Mouse (Mus musculus): ENCODE data around the gene Poc1a. TPM values are rescaled to one million over a fixed set of nuclear protein-coding genes. Genes with fewer than 3 reads are reported as not detected.
A peak's percentile ranks its signal among the peaks of the same experiment; 100 is the strongest.

The Poc1a gene
- 22.2 and 24.5 TPM in 2 replicates for polyA plus RNA-seq (2015; fragmentation: Nextera tagmentation; extraction: Ambion mirVana)

DNA sequence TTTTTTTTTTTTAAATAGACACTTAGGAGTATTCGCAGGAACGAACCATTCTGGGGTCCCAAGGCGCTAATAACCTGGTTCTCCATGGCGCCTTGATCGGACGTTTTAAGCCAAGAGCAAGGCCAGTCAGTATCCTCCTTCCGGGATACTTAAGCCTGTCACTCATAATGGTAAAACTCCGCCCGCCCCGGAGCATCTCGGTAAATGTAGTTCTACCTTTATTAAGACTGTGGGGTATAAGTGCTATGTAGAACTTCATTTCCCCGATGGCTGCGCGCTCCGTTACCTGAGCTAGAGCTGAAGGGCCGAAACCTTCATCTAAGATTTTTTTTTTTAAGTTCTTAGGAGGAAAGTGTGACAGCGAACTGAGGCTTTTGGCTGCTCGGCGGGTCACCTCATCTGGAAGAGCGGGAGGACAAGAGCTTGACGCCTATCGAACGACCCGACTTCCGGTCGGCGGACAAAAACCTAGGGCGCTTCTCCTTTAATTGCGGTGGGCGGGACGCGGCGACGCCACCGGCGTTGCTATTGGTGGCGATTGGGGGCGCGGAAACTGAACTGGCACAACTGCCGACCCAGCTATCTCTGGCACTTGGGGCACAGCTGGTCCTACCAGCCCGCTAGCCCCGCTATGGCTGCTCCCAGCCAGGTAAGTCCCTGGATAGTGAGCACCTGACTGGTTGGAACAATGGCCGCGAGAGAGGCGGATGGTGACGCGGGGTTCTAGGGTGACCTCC is at the start of gene Poc1a:
Poc1a (plus strand) TSS at position 254 of the 737 bp plus-strand sequence.
- Histone ChIP-seq H3K27ac (ENCODE audit: low read length) (peak within 1 kb of the TSS; percentile 83), H3K36me3 (ENCODE audit: control insufficient read depth, insufficient read depth, low read length) (no peaks in the 10 kb centered on the region), H3K9me3 (replicated peaks; ENCODE audit: control insufficient read depth, low read length) (no peaks in the 10 kb centered on the region), H3K4me1 (ENCODE audit: control insufficient read depth, insufficient read depth, low read length) (peaks cover 13% of the 10 kb centered on the region), H3K9ac (ENCODE audit: low read length) (peak within 1 kb of the TSS; percentile 73), H3K4me3 (replicated peaks; ENCODE audit: low read length) (peak within 1 kb of the TSS; percentile 71), H3K4me2 (ENCODE audit: low read depth, low read length) (peak within 1 kb of the TSS; percentile 90), H3K27me3 (ENCODE audit: control insufficient read depth, insufficient read depth, low read length) (no peaks in the 10 kb centered on the region)
- peak; percentile 96 for ATAC-seq (ENCODE audit: insufficient read depth, low FRiP score)
- under 1% methylated on average over 47 of the region's 47 CpGs for WGBS

DNA sequence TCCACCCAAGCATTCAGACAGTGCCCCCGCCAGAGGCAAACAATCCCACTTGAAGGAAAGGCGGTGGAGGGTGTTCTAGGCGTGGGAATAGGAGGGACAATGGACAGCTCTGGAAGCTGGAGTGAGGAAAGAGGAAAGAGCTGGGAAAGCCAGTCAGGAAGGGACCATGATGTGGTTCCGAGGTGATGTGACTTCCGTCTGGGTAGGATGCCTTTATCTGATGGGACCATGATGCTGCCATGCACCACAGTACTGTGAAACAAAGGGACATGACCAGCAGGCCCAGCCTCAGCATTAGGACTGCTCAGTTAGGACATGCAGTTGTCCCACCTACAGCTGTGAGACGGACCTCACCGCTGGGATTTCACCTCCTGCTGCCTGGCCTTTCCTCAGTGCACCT is 49.6 kb upstream of the Poc1a start:
- no peak overlapping the region for H3K9ac ChIP-seq (ENCODE audit: low read length)
- no peaks in the 10 kb centered on the region for H3K27me3 ChIP-seq (ENCODE audit: control insufficient read depth, insufficient read depth, low read length)
- H3K9me3 ChIP-seq (replicated peaks; ENCODE audit: control insufficient read depth, low read length): no peaks in the 10 kb centered on the region
- H3K4me1 ChIP-seq (ENCODE audit: control insufficient read depth, insufficient read depth, low read length): peaks cover 9% of the 10 kb centered on the region; the same call in 1 of the 2 replicates
- no peak overlapping the region for H3K4me2 ChIP-seq (ENCODE audit: low read depth, low read length)
- ATAC-seq (ENCODE audit: insufficient read depth, low FRiP score): no peak
- no peak overlapping the region for H3K4me3 ChIP-seq (replicated peaks; ENCODE audit: low read length)
- peaks cover 12% of the 10 kb centered on the region for H3K36me3 ChIP-seq (ENCODE audit: control insufficient read depth, insufficient read depth, low read length)
- H3K27ac ChIP-seq (ENCODE audit: low read length): no peak overlapping the region
- WGBS: 75% methylated on average over 7 of the region's 7 CpGs

DNA sequence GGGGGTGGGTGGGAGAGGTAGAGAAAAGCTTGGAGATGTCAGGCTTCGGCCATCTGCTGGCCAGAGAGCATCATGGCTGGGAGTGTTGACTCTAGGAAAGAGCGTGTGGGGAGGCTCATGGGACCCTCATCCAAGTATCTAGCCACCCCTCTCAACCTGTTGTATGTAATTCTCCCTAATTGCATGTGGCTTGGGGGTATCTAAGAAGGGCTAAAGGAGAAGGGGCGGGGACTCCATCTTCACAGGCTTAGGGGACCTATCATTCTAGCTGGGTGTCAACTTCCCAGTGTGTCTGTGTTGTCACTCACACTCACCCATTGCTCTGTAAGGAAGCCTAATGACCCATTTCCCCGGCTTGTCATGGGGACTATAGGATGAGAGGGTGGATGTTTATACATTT is 49.0 kb upstream of the Poc1a start:
- Histone ChIP-seq H3K27ac (ENCODE audit: low read length) (no peak overlapping the region), H3K4me3 (replicated peaks; ENCODE audit: low read length) (no peak overlapping the region), H3K27me3 (ENCODE audit: control insufficient read depth, insufficient read depth, low read length) (no peaks in the 10 kb centered on the region), H3K36me3 (ENCODE audit: control insufficient read depth, insufficient read depth, low read length) (peaks cover 18% of the 10 kb centered on the region), H3K9ac (ENCODE audit: low read length) (no peak overlapping the region), H3K4me1 (ENCODE audit: control insufficient read depth, insufficient read depth, low read length) (peaks cover 6% of the 10 kb centered on the region; the same call in 1 of the 2 replicates), H3K9me3 (replicated peaks; ENCODE audit: control insufficient read depth, low read length) (no peaks in the 10 kb centered on the region), H3K4me2 (ENCODE audit: low read depth, low read length) (no peak overlapping the region)
- WGBS: 81% methylated on average over 4 of the region's 4 CpGs
- ATAC-seq (ENCODE audit: insufficient read depth, low FRiP score): no peak

DNA sequence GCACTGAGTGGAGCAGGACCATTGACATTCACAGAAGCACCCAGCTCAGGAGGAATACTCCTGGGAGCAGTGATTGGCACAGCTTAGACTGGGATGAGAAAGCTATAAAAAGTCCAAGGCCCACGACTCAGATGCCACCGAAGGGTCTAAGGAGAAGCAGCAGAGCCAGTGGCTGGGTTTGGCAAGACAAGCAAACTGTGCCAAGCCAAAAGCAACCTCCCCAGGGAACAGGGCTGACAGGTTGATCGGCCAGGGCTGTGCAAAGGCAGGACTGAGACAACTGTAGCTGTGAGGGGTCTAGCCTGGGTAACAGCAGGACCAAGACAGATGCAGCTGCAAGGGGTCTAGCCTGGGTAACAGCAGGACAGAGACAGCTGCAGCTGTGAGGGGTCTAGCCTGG is 47.9 kb upstream of the Poc1a start:
- Histone ChIP-seq H3K4me1 (ENCODE audit: control insufficient read depth, insufficient read depth, low read length) (no peaks in the 10 kb centered on the region), H3K36me3 (ENCODE audit: control insufficient read depth, insufficient read depth, low read length) (peaks cover 25% of the 10 kb centered on the region), H3K9ac (ENCODE audit: low read length) (no peak overlapping the region), H3K9me3 (replicated peaks; ENCODE audit: control insufficient read depth, low read length) (no peaks in the 10 kb centered on the region), H3K27ac (ENCODE audit: low read length) (no peak overlapping the region), H3K27me3 (ENCODE audit: control insufficient read depth, insufficient read depth, low read length) (no peaks in the 10 kb centered on the region), H3K4me2 (ENCODE audit: low read depth, low read length) (no peak overlapping the region), H3K4me3 (replicated peaks; ENCODE audit: low read length) (no peak overlapping the region)
- WGBS: 97% methylated on average over 3 of the region's 3 CpGs
- no peak for ATAC-seq (ENCODE audit: insufficient read depth, low FRiP score)

DNA sequence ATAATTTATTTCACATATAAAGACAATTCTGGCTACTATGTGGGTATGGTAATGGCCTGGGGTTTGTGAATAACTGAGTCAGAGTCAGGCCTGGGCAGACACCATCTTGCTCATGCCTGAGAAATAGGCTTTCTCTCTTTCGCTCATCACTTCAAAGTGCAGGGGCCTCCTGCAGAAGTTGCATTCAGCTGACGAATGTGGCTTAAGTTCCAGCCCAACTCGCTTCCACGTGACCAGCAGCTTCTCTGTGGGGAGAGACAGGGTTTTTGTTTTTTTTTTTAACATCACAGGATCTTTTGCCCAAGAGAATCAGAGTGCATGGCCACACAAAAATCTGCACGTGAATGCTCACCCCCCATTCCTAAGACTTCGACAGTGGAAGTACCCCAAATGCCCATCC is 46.9 kb upstream of the Poc1a start:
- Histone ChIP-seq H3K4me3 (replicated peaks; ENCODE audit: low read length) (no peak overlapping the region), H3K9me3 (replicated peaks; ENCODE audit: control insufficient read depth, low read length) (no peaks in the 10 kb centered on the region), H3K27ac (ENCODE audit: low read length) (no peak overlapping the region), H3K4me1 (ENCODE audit: control insufficient read depth, insufficient read depth, low read length) (no peaks in the 10 kb centered on the region), H3K27me3 (ENCODE audit: control insufficient read depth, insufficient read depth, low read length) (no peaks in the 10 kb centered on the region), H3K36me3 (ENCODE audit: control insufficient read depth, insufficient read depth, low read length) (peaks cover 34% of the 10 kb centered on the region), H3K4me2 (ENCODE audit: low read depth, low read length) (no peak overlapping the region), H3K9ac (ENCODE audit: low read length) (no peak overlapping the region)
- WGBS: 88% methylated on average over 6 of the region's 6 CpGs
- ATAC-seq (ENCODE audit: insufficient read depth, low FRiP score): no peak

DNA sequence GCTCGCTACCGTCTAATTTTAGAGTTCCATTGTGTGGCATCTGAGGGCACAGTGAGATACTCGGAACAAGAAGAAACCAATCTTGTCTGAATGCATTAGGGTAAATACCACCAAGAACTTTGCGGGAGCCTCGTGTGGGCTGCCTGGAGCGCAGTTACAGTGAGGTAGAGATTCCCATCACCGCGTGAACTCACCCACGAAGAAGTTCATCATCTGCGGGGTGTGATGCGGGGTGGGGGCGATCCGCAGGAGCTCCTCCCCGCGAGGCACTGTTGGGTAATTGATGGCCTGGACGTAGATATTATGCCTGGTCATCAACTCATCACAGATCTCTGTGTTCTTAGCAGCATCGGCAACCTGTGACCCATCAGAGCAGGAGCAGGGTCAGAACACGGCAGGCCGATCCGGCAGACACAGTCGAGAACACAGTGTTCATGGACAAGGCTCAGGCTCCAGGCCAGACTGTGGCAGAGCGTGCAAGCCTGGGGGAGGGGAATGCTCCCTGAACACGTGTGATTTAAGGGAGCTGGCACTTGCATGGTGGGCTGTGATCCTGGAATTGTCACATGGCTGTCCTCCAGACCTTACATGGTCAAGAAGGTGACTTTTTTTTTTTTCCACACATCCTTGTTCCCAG is 45.5 kb upstream of the Poc1a start:
- WGBS: 89% methylated on average over 23 of the region's 23 CpGs
- ATAC-seq (ENCODE audit: insufficient read depth, low FRiP score): no peak; the same call in 1 of the 2 replicates
- Histone ChIP-seq H3K4me3 (replicated peaks; ENCODE audit: low read length) (no peak overlapping the region), H3K4me2 (ENCODE audit: low read depth, low read length) (no peak overlapping the region), H3K27me3 (ENCODE audit: control insufficient read depth, insufficient read depth, low read length) (no peaks in the 10 kb centered on the region), H3K27ac (ENCODE audit: low read length) (no peak overlapping the region), H3K9ac (ENCODE audit: low read length) (no peak overlapping the region), H3K4me1 (ENCODE audit: control insufficient read depth, insufficient read depth, low read length) (no peaks in the 10 kb centered on the region), H3K9me3 (replicated peaks; ENCODE audit: control insufficient read depth, low read length) (no peaks in the 10 kb centered on the region), H3K36me3 (ENCODE audit: control insufficient read depth, insufficient read depth, low read length) (peaks cover 38% of the 10 kb centered on the region)

DNA sequence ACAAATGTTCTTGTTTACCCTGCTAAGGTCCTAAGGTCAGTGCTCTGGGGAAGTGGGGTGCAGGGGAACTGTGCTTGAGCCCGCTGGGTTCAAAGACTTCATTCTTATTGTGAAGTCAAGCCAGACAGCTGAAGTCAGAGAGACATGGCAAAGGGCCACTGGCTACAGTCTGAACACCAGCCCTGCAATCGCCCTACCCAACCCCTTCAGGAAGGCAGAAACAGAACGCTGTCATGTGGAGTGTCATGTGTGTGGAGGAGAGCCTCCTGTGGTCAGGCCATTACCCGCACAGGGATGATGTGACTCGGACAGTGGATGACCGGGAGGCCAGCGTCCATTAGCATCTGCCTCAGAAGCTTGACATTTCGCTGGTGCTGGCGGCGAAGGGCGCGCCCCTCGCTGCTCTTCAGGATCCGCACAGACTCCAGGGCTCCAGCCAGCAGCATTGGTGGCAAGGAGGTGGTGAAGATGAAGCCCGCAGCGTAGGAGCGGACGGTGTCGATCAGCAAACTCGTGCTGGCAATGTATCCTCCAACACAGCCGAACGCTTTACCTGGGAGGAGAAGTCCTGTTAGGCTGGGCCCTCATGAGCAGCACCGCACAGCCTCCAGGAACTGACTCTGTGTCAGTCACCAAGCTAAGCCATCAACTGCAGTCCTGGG is 44.6 kb upstream of the Poc1a start:
- H3K9ac ChIP-seq (ENCODE audit: low read length): no peak overlapping the region
- H3K9me3 ChIP-seq (replicated peaks; ENCODE audit: control insufficient read depth, low read length): no peaks in the 10 kb centered on the region
- 91% methylated on average over 23 of the region's 23 CpGs for WGBS
- no peak overlapping the region for H3K4me3 ChIP-seq (replicated peaks; ENCODE audit: low read length)
- no peaks in the 10 kb centered on the region for H3K4me1 ChIP-seq (ENCODE audit: control insufficient read depth, insufficient read depth, low read length)
- H3K27me3 ChIP-seq (ENCODE audit: control insufficient read depth, insufficient read depth, low read length): no peaks in the 10 kb centered on the region
- H3K4me2 ChIP-seq (ENCODE audit: low read depth, low read length): no peak overlapping the region
- peaks cover 45% of the 10 kb centered on the region for H3K36me3 ChIP-seq (ENCODE audit: control insufficient read depth, insufficient read depth, low read length)
- ATAC-seq (ENCODE audit: insufficient read depth, low FRiP score): no peak
- H3K27ac ChIP-seq (ENCODE audit: low read length): no peak overlapping the region

DNA sequence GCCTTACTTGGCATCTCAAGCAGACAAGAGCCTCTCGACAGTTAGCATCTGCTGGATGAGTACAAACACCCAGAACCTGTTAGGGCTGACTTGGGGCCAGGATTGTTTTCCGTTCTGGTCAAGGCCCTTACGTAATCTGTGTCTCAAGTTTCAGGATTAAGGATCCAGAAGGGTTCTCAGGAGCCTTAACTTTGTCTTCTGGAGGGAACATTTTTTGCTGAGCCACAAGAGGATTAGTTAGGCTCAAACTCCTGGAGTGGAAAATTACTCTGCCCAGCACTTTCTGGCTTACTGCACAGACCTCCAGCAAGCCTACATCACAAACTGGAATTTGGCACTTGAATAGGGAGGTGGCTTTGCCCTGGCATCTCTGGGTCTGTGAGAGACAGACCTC is 44.0 kb upstream of the Poc1a start:
- H3K4me2 ChIP-seq (ENCODE audit: low read depth, low read length): no peak overlapping the region
- no peak overlapping the region for H3K9ac ChIP-seq (ENCODE audit: low read length)
- H3K9me3 ChIP-seq (replicated peaks; ENCODE audit: control insufficient read depth, low read length): no peaks in the 10 kb centered on the region
- no peaks in the 10 kb centered on the region for H3K27me3 ChIP-seq (ENCODE audit: control insufficient read depth, insufficient read depth, low read length)
- peaks cover 45% of the 10 kb centered on the region for H3K36me3 ChIP-seq (ENCODE audit: control insufficient read depth, insufficient read depth, low read length)
- ATAC-seq (ENCODE audit: insufficient read depth, low FRiP score): no peak
- no peak overlapping the region for H3K4me3 ChIP-seq (replicated peaks; ENCODE audit: low read length)
- H3K27ac ChIP-seq (ENCODE audit: low read length): no peak overlapping the region
- no peaks in the 10 kb centered on the region for H3K4me1 ChIP-seq (ENCODE audit: control insufficient read depth, insufficient read depth, low read length)
- 79% methylated on average over 3 of the region's 3 CpGs for WGBS

DNA sequence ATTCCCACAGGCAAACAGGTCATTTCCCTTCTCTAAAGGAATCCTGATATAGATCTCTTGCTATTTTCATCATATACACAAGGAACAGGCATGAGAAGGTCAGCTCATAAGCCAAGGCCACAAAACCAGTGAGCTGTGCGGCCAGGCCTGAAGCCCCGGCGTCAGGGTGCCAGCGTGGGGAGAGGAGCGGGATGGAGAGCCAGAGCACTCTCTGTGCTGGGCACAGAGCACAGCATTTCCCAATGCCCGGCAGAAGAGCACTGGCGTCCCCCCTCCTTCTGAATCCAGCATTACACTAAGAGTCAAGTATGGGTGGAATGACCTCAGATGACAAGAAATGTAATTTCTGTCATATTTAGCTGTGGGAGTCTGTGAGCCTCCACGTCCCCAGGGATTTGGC is 43.5 kb upstream of the Poc1a start:
- Histone ChIP-seq H3K9ac (ENCODE audit: low read length) (no peak overlapping the region), H3K9me3 (replicated peaks; ENCODE audit: control insufficient read depth, low read length) (no peaks in the 10 kb centered on the region), H3K4me1 (ENCODE audit: control insufficient read depth, insufficient read depth, low read length) (no peaks in the 10 kb centered on the region), H3K4me2 (ENCODE audit: low read depth, low read length) (no peak overlapping the region), H3K27ac (ENCODE audit: low read length) (no peak overlapping the region), H3K4me3 (replicated peaks; ENCODE audit: low read length) (no peak overlapping the region), H3K27me3 (ENCODE audit: control insufficient read depth, insufficient read depth, low read length) (no peaks in the 10 kb centered on the region), H3K36me3 (ENCODE audit: control insufficient read depth, insufficient read depth, low read length) (peaks cover 48% of the 10 kb centered on the region)
- 84% methylated on average over 8 of the region's 8 CpGs for WGBS
- no peak for ATAC-seq (ENCODE audit: insufficient read depth, low FRiP score)
